Mouse (Mus musculus): ENCODE measurements around the gene Ift80.
"Not testable (repeated sequence)": the region's sequence is repeated elsewhere in the genome, so short reads cannot be mapped to it uniquely, and the experiment has no call there.

Ift80 gene

DNA sequence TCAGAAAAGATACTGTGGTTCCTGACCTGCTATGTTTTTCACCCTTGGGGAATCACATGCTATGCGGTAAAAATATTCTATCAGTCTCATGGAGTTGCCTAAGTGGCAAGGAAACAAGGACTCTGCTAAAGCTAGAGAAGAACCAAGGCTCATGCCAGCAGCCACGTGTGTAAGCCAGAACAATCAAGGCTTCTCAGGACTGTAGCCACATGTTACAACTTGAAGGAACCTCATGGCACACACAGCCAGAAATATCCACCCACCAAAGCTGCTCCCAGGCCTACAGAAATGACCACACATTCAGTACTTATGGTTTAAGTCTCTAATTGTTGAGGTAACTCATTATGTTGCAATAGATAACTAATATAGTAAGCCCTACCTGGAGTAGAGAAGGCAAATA, 17.8 kb downstream of the Ift80 start:
- DNase-seq (ENCODE audit: low spot score in 2 of 2): no peak

DNA sequence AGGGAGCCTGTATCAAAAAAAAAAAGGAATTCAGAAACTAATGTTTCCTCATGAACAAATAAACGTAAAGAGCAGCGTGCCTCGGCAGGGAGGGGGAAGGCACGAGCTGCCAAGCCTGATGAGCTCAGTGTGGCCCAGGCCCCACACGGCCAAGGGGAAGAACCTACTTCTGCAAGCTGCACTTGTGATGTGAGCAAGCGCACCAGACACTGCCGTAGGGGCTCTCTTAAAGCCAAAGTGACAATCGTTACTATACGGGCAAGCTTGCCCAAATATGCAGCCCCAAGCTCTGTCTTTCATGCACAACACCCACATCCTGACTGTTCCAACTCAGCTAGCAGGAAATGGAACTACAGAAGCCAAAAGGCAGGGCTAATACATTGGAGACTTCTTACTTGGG, 23.5 kb downstream of the Ift80 start:
- DNase-seq (ENCODE audit: low spot score in 2 of 2): peak in 1 of 2 experiments; percentile 10

DNA sequence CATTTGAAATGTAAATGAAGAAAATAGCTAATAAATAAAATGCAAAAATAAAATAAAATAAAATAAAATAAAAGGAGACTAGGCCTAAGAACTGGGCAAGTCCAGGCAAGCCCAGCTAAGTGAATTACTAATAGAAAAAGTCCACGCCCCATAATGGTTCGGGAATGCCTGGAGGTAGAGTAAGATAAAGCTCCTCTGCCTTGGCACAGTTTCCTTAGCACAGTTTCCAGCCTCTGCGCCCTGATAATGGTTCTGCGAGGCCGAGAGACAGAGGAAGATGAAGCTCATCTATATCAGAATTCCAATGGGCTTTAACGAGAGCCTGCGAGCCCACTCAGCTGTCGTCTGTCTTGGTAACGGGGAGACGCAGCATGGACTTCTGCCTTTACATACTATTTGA, 25.2 kb downstream of the Ift80 start:
- no peak for DNase-seq (ENCODE audit: low spot score in 2 of 2)

DNA sequence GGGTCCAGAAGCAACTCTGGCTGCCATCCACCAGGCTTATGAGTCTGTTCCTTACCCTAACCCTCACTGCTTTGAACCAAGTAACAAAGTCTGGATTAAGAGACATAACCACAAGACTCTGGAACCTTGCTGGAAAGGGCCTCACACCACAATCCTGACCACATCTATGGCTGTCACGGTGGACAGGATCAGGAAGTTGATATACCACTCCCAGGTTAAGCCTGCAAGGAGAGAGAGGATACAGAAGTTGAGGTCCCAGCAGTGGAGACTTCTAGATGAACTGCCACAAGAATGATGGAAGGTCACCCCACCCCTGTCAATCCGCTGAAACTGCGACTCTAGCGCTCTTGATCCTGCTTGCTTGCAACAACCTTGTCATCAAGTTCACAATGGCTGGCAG, 26.7 kb downstream of the Ift80 start:
- no peak for DNase-seq (ENCODE audit: low spot score in 2 of 2)

DNA sequence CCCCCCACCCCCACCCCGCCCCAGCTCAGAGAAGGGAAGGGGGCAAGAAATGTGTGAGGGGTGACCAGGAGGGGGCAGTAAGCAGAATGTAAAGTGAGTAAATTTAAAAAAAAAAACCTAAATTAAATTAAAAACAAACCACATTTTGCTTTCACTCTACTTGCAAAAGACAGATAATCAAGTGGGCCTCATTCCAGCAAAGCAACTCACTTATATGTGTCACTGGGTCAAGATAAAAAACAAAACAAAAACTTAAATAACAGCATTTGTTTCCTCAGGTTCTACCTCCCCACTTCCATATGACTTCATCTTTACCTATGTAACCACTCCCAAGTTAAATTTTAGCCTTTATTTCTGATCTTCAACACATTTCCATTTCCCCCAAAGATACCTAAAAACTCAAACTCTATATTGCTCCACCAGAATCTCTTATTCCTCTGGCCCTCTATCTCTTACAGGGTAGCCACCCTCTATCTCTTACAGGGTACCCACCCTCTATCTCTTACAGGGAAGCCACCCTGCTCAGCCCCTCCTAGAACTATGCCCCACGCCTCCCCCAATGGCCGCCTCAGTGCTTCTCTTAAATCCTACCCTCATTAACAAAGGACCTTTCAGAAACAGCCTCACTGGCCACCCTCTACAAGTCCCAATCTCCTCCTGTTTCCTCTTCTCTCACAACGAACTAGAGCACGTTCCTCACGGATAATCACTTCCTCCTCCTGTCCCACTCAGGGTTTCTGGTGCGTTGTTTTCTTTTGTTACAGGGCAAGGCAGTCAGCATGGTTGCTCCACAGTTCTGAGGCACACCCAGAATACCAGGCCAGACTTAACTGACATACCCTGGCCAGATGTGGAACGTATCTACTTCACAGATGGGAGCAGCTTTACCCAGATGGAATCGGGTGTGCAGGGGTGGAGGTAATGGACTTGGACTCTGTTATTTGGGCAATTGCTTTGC, 28.6 kb downstream of the Ift80 start:
- DNase-seq (ENCODE audit: low spot score in 2 of 2): no peak

DNA sequence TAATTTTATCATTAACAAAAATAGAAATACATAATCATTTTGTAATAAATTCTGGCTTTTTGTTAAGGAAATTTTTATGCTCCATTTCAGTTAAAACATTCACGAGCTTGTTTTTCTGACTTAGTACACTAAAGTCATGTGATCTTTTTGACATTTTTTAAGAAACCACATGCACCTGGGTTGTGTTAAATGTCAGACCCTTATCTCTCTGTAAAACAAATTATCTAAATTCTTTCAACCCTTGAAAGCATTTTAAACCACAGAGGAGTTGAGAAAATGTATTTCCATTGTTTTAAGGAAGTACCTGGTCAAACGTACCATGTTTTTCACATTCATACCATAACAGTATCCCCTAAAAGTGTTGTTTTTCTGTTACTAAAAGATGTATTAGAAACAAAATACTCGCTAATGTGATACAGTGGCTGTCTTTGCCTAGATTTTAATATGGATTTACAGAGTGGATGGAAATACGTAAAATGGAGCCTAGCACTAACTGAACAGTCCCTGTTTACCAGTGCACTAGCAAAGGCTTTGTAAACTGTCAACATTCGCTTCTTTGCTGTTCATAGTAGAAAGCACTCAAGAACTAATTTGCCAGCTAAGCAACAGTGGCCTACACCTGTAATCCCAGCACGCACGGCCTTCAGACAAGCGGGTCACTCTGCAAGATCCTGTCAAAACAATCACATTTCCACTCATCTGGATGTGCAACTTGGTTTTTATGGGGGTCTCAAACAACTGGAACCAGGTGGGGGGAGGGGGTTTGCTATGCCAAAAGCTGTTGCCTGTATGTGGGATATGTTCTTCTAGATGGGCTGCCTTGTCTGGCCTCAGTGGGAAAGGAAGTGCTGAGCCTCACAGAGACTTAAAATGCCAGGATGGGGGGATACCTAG, 29.5 kb downstream of the Ift80 start:
- DNase-seq (ENCODE audit: low spot score in 2 of 2): no peak

DNA sequence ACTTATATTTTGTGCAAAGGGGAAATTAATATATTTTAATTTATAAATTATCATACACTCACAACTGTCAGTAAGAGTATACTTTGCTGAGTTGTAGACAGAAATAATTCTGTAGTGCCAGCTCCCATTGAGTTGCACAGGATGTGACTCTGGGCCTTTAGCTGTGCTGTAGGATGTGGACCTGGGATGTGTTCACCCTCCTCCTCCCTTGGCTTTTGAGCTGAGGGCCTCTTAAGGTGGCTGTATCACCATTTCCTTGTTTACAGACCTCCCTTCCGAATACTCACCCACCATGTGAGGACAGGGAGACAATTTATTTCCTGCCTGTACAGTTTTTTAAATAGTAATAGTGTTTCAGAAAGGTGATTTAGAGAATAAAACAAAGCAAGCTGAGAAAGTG, 30.8 kb downstream of the Ift80 start:
- no peak for DNase-seq (ENCODE audit: low spot score in 2 of 2)

DNA sequence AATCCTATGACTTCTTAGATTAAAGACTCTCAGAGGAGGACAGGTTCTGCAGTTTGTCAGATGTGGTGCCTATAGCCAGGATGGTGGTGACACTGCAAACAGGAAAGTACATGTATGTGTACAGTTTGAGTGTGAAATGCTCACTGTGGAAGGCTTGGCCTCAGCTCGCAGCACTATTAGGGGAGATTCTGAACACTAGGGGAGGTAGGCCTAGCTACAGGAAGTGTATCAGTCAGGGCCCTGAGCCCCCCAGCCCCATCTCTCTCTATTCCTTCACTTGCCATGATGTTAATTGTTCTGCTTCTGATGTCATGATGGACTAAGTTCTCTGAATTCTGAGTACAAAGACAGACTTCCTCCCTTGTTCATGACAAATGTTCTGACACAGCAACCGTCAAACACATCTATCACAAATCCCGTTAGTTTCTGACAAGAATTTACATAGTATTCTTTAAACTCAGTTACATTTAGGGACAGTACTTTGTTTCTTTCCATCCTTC, 35.2 kb downstream of the Ift80 start:
- no peak for DNase-seq (ENCODE audit: low spot score in 2 of 2)

DNA sequence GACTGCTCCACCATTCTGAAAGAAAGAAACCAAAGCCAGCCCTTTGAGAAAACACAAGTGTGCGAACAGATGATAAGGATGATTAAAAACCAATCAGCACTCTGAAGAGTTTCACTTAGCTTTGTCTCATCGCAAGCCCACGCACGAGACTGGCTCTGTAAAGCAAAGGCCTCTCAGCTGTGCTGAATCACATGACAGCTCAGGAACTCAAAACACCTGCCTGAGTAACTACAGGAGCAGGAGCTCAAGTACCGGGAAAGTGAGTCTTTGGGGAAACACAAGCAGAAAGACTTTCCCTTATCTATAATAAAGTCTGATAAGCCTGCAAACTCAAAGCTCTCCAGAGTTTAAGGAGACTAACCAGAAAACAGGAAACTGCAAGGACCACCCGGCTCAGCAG, 37.0 kb downstream of the Ift80 start:
- no peak for DNase-seq (ENCODE audit: low spot score in 2 of 2)

DNA sequence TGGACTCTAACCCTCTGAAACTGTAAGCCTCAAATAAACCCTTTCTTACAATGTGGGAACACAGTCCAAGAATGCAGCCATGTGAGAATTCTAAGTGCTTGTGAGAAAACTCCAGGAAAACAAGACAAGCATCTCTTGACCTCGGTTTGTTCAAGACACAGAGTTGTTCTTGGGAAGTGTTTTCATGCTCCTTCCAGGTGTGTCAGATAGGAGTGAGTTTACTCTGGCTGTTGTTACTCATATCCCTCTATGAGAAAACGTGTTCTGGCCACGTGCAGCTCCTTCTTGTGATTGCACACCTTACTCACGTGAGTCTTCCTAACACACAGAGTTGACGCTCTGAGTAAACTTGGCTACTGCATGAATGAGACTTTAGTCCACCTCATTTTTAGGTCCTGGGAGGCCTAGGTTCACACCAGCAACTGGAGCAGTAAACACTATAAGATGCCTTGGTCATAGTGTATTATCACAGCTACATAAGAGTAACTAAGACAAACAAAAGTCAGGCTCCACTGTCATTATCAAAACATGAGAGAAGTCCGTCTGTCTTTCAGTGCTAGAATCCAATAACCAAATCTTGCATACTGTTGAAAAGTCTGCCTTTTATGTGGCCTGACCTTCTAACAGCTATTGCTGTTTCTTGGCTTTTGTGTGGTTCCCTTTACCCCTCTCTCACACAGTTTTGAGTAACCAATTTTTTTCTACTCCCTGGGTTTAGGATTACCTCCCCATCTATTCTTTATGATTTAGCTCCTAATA, 37.7 kb downstream of the Ift80 start:
- no peak for DNase-seq (ENCODE audit: low spot score in 2 of 2)

DNA sequence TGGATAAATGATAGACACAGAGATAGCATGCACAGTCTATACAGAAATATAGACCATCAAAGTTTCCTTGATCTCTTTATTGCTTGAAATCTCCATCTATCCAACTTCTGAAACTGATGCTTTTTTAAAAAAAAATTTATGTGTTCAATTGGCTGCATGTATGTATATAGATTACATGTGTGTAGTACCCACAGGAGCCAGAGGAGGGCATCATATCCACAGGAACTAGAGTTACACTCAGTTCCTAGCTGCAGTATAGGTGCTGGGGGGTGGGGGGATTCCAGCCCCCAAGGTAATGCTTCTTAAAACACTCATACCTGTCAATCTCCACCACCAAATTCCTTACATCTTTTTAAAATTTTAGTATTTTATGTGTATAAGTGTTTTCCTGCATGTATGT, 39.7 kb downstream of the Ift80 start:
- DNase-seq (ENCODE audit: low spot score in 2 of 2): no peak

DNA sequence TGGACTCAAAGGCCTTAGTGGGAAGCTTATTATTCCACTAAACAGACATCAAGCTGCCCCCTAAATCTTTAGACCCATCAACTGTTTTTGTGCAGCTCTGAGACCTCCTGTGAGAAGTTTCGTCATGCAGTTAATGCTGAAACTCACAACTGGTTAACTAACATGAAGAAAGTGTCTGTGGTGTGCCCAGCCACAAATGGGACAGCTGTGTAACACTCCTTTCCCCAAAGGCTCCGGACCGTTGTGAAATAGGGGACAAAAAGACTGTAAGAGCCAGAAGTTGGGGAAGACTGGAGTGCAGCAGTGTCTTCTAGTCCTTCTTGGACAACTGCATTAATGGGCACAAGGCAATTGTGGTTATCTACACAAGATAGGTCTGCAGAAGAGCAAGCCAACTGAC, 47.0 kb downstream of the Ift80 start:
- no peak for DNase-seq (ENCODE audit: low spot score in 2 of 2)

DNA sequence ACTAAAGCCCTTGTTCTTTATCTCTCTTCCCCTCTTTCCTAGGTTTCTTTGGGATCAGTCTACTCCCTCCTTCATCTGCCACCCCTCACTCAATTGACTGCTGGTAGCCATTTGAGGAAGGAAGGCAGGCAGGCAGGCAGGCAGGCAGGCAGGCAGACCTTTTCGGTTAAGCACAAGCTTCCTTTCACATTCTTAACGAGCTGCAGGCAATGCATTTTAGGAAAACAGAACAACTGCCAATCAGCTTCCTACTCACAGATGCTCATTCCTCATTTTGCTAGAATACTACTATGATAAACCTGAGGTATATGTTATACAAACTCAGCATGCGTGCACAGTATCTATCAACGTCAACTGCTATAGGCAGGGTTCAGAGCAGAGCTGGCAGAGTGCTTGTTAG, 47.9 kb downstream of the Ift80 start:
- no peak for DNase-seq (ENCODE audit: low spot score in 2 of 2)

DNA sequence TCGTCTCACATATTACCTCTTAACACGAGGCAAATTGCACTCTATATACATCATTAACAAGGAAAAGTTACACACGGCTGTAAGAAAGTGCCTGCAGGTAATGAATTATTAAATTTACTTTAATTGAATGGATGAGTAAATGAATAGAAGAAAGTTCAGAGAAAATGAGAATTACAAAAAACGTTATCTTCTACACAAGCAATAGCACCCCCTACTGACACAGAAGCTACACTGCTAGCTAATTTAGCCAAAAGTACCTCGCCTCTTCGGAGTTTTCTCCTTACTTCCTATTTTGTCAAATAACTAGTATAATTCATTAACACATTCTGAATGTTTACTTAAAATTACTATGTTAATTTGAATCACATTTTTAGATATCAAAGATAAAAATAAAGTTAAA, 49.9 kb downstream of the Ift80 start:
- DNase-seq (ENCODE audit: low spot score in 2 of 2): peak in 1 of 2 experiments; percentile 13

DNA sequence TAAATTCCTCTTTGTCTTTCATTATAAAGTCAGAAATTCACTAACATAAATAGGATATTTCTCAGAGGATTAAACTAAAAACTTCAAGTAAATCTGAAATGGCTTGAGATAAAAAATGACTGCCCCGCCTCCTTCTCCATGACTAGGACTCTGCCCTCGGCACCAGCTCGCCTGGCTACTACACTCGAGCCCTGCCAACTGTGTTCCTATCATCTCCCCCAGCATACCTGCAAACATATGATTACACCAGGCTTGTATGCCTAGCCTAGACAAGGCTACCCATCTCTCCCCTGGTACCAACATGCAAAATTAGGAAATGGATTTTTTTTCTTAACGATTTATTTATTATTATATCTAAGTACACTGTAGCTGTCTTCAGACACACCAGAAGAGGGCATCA, 51.7 kb downstream of the Ift80 start:
- no peak for DNase-seq (ENCODE audit: low spot score in 2 of 2)

DNA sequence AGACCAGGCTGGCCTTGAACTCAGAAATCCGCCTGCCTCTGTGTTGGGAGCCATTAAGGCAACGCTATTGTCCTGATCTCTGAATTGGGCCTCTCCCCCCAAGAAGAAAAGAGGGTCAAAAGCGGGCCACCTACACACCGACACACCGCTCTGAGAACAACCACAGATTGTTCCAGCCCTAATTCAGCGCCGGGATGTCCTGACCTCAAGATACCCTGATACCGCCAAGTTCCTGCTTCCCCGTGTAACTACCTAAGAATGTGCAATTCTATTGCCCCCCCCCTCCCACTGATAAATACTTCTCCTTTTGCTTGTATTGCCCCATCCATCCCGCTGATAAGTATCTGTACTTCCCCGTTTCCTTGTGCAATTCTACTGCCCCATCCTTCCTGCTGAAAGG, 52.4 kb downstream of the Ift80 start:
- DNase-seq (ENCODE audit: low spot score in 2 of 2): not testable (repeated sequence)

DNA sequence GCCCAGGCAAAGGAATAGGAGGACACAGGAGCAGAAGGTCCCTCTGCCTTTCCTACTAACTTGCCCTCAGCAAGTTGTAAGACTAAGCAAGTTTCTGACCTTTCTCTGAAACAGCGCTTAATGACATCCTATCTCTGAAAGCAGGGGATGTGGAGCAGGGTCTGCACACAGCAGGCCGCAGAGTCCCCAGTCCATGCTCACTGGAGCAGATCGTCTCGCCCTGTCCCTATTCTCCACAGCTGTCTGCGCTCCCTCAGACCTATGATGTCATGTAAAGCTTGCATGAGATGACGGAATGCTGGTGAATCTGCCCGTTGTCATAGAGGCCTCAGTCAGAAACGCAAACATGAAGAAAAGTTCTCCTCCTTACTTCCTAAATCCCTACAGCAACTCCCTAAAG, 55.0 kb downstream of the Ift80 start:
- DNase-seq (ENCODE audit: low spot score in 2 of 2): no peak

DNA sequence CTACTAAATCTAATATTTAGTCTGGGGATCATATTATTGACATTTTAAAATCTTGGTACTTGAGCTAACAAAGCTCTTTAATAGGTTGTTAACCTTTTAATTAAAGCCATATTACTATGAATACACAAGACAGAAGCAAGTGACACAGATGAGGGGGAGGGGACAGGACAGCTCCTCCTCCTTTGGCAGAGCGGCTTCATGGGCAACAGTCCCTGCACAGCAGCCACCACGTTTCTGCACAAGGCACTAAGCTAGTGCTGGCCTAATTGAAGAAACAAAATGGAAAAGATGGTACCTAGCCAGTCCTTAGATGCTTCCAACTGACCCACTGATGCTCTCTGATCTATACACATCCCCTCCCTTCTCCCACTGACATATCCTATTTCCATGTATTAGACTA, 55.5 kb downstream of the Ift80 start:
- no peak for DNase-seq (ENCODE audit: low spot score in 2 of 2)

DNA sequence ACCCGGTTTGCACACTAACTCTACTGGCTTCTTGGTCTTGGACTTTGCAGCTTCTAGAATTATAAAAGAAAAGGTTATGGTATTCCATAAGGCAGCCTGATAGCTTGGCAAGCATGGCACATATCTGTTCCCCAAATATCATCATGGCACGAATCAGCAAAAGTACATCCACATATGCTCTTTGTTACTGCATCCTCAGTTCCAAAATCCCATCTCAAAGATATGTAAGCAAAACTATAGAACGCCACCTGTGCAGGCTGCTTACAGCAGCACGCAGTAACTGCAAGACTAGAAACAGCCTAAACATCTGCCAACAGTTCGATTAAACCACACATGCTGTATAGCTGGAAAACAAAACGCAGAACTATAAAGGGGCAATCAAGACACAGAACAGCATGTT, 62.5 kb downstream of the Ift80 start:
- DNase-seq (ENCODE audit: low spot score in 2 of 2): no peak

DNA sequence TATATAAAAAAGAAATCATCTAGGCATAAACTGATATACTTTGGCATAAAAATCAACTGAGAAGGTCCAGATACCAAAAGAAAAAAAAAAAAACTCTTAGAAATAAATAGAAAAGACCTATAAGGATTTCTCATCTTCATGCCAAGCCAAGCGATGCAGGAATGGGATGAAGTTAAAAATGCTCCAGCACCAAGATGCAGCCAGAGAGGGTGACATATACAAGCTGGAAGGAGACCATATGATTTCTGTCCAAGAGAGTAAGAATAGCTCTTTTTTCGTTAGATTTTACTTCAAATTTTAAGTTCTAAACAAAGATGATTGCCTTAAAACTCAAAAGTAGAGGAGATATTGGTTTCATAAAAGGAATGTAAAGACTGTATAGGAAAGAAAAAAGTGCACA, 64.1 kb downstream of the Ift80 start:
- DNase-seq (ENCODE audit: low spot score in 2 of 2): no peak

DNA sequence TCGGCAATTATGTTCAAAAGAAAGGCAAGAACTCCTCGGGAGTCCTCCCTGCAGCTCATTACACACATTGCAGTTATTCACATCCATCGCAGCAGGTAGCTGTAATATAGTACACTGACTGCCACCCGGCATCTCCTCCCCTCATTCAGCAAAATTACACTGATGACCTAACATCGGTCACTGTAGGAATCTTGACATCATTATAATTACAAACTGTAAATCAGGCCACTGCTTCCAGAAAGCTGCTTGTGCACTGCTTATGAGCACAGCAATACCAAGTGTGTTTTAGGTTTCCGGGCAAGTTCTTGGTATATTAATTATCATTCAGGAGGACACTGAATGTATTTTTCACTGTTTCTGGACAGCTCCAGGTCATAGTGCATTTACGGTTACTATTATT, 65.1 kb downstream of the Ift80 start:
- DNase-seq (ENCODE audit: low spot score in 2 of 2): no peak

DNA sequence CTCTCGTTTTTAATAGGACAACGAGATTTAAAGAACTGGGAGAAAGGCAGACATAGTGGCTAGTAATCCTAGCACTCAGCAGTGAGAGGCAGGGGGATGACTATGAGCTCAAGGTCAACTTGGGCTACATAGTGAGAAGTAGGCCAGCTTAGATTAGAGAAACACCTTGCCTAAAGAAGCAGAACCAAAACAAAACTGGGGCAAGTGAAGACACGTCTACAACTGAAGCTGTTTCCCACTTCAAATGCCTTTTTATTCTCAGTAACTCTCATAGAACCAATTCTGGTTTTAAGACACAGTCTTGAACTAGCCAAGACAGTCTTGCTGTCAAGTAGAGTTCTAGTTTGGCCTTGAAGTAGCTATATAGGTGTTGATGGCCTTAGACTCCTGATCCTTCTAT, 67.7 kb downstream of the Ift80 start:
- DNase-seq (ENCODE audit: low spot score in 2 of 2): no peak
